Mouse (Mus musculus) right cerebral cortex, postnatal 25 days (tissue): ENCODE results near the gene Itgb1bp2.
A peak's percentile ranks its signal among the peaks of the same experiment; 100 is the strongest.

ENCODE experiments used
- DNase-seq: peaks from one replicate; pipeline ENCODE4 v3.0.0; 2022

Itgb1bp2 gene

GRCm38 (mm10) chrX:101448886-101449475, at the start of gene Itgb1bp2:
Gene Itgb1bp2, plus strand, starts transcription at chrX:101449088.
- no peak for DNase-seq

DNA sequence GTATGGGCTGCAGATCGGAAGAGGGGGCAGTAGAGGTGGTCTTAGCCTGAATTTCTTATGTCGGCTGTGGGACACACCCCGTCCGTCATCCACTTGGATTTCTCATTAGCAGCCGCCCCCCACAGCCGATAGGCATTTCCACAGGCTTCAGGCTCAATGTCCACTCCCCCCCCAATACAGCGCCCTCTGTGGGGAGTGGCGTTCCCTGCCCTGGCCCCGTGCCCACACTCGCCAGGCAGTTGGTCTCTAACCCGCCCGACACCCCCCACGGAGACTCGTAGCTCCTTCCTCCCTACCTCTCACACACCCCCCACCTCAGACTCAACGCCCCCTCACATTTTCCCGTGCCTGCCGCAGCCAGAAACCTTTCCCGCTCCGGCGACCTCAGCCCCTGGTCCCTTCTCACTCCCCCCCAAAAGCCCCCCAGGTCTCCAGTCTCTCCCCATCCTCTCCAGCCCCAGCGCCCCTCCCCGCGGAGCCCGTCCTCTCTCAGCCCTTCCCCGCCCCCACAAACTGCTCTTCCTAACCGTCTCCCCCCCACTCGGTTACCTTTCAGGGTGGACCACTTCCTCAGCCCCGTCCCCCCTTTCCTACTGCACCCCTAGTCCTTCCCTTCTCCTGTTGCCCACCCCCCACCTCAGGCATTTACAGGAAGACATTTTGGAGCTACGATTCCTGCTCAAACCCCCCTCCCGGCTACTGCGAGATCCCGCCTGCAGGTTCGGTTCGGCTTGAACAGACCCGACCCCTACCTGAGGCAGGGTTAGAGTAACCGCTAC, 29.8 kb upstream of the Itgb1bp2 start:
- DNase-seq, result peak; percentile 36

DNA sequence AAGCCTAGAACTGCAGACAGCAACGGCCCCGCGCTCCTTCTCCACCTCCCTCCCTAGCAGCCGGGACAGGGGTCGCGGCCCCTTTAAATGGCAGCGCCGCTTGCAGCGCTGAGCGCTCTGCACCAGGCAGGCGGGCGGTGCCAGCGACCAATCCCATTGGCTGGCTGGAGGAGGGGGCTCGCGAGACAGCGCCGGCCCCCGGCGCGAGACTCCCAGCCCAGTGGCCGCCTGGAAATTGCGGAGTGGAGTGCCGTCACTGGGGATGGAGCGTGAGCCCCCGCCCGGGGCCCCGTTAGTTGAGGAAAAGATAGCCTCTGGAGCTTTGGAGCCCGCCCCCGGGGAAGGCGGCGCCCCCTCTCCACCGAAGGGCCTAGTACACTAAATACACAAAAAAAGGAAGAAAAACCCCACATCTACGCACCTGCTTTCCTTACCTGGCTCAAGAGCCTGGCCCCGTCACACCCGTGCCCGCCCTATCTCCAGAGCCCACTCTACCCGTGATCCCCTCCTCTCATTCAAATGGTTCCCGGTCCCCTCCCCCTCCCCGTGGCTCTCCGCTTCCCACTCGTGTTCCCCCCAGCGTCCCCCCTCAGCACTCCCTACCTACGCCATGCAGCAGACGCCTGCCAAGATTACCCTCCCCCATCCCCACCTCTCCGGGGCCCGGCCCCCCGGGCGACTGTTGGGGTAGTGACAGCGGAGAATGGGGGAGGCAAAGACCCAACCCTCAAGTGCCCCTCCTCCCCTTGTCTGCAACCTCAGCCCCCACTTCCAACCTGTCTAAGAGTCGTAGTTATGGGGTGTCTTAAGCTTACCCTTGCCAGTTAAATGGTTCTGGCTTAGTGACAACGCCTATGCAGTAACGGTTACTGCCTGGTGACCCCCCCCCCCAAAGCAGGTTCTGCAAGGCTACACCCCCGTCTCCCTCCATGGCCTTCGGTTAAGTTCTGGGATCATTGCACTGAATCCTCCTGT, 28.9 kb upstream of the Itgb1bp2 start:
- DNase-seq, result peak; percentile 87

GRCm38 (mm10) chrX:101420700-101421095, 28.2 kb upstream of the Itgb1bp2 start, which contains the start of gene Zmym3:
Gene Zmym3, minus strand, starts transcription at chrX:101420849.
- no peak for DNase-seq

DNA sequence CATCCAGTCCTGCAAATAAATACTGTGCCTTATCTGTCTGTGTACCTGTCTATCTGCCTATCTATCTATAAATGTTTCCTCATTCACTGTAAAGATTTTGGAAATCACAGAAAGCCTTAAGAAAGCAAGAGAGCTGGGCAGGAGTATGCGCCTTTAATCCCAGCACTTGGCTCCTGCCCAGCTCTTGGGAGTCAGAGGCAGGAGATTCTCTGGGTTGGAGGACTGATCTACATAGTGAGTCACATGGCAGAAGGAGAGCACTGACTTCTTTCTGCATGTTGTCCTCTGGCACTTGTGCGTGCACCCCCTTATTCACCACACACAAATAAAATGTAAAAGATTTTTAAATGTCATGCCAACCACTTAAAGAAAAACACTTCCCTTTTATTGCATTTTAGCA, 25.4 kb upstream of the Itgb1bp2 start:
- DNase-seq, result no peak

DNA sequence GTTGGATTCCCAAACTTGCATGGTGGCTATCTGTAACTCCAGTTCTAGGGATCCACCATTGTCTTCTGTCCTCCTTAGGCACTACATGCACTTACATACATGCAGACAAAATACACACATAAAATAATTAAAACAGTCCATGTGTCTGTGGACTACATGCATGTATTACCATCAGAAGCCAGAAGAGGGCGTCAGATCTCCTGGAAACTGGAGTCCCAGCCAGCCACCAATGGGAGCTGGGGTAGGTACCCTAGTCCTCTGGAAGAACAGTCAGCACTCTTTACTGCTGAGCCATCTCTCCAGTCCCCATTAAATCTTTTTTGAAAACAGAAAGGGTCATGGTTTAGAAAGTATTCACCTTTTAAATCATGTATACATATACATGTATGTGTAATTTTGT, 21.1 kb upstream of the Itgb1bp2 start:
- DNase-seq, result no peak

GRCm38 (mm10) chrX:101428785-101429141, 20.1 kb upstream of the Itgb1bp2 start:
- DNase-seq, result peak; percentile 6

- DNase-seq, result peak; percentile 73
Measured at GRCm38 (mm10) chrX:101429142-101429949, 19.5 kb upstream of the Itgb1bp2 start, which contains the start of gene Nono. Gene Nono, plus strand, starts transcription at chrX:101429318.

- no peak for DNase-seq
Measured at GRCm38 (mm10) chrX:101429976-101430375, 18.9 kb upstream of the Itgb1bp2 start.

GRCm38 (mm10) chrX:101451147-101451546, 2.3 kb downstream of the Itgb1bp2 start:
- DNase-seq, result no peak

DNA sequence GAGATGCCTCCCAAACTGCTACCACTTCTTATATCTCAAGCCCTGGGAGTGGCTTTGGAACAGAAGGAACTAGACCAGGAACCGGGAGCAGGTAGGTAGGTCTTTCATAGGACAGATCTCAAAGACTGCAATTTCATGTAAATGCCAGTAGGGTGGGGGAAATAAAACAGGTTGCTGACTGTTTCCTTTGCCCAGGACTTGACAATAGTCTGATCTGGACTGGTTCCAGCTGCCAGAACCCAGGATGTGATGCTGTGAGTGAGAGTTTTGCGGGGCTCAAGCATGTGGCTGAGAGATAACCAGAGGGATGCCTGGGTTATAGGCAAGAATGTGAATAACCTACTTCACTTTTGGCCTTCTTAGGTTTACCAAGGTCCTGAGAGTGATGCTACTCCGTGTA, 2.7 kb downstream of the Itgb1bp2 start:
- DNase-seq, result no peak

DNA sequence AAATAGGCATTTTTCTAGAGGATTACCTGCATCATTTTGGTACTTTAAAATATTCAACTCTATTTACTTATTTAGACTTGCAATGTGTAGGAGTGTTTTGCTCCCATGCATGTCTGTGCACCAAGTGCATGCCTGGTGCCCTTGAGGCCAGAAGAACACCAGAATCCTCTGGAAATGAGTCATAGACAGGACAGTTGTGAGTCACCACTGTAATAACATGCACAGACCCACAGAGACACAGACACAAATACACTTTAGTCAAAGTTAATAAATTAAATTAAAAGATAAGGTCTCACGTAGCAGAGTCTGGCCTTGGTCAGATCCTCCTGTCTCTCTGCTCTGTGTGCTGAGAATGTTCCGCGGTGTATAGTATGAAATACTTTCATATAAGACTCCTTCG, 23.3 kb downstream of the Itgb1bp2 start:
- no peak for DNase-seq

- DNase-seq, result no peak
Measured at GRCm38 (mm10) chrX:101481604-101482350, 32.9 kb downstream of the Itgb1bp2 start.

- peak; percentile 21 for DNase-seq
Measured at GRCm38 (mm10) chrX:101486487-101487152, 37.7 kb downstream of the Itgb1bp2 start.
